Mouse (Mus musculus): ENCODE data around the gene Hoxc6. TPM values are rescaled to one million over a fixed set of nuclear protein-coding genes. Genes with fewer than 3 reads are reported as not detected.

Hoxc6 gene
- polyA plus RNA-seq, 1 experiment from 2014 or later, result 0.16 TPM

DNA sequence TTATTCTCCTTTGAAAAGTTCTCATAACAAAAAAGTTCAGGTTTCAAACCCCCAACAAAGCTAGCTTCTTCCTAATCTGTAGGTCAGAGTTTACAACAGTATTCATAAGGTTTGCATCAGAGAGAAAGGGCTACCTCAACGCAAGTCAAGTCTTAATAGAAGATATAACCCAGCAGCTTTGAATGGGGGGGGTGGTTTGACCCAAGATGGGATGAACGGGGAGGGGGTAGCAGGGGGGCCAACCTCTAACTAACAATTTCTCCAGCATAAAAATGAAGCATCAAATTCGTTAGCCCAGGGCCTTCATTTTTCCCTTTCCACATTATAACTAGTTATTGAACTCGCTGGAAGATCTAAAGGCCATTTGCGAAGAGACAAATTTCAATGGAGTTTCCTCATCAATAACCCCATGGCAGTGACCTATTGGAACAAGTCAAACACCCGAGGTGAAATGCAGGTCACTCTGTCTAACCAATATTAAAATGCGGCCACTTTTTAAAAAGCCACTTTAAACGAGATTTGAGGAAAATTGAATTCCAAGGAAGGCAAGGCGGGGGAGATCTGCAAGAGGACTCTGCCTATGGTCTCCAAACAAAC, 31.0 kb downstream of the Hoxc6 start:
- Histone ChIP-seq H3K9ac (ENCODE audit: low read length) (no peak overlapping the region), H3K27me3 (ENCODE audit: control insufficient read depth, insufficient read depth, low read length) (peaks cover 89% of the 10 kb centered on the region), H3K4me1 (ENCODE audit: control insufficient read depth, insufficient read depth, low read length) (no peaks in the 10 kb centered on the region), H3K36me3 (ENCODE audit: control insufficient read depth, insufficient read depth) (no peaks in the 10 kb centered on the region), H3K4me2 (ENCODE audit: low read depth, low read length) (no peak overlapping the region), H3K4me3 (ENCODE audit: low read length) (no peak overlapping the region), H3K9me3 (replicated peaks; ENCODE audit: control insufficient read depth, low read length) (no peaks in the 10 kb centered on the region), H3K27ac (ENCODE audit: low read length) (no peak overlapping the region)
- 21% methylated on average over 9 of the region's 9 CpGs for WGBS
- ATAC-seq (replicated peaks; ENCODE audit: extremely low read depth, insufficient read depth, low FRiP score), result no peak

DNA sequence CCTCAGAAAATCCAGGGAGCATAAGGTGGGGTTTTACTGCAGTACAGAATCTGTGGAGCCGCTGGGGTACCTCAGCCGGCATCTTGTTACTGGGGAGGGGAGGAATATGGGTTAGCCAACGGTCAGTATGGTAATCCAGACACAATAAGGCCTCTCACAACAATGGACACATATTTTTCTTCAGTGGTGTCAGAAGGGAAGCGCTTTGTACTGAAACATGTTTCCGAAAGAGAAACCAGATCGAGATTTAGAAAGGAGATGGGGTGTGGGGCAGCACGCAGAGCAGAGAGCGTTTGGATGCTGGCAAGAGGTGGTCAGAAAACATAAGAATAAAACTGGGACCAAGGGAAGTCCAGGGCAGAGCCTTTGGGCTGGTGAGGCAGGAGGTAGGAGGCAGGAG, 32.1 kb downstream of the Hoxc6 start:
- H3K27ac ChIP-seq (ENCODE audit: low read length), result no peak overlapping the region
- H3K27me3 ChIP-seq (ENCODE audit: control insufficient read depth, insufficient read depth, low read length), result peaks cover 89% of the 10 kb centered on the region
- no peaks in the 10 kb centered on the region for H3K4me1 ChIP-seq (ENCODE audit: control insufficient read depth, insufficient read depth, low read length)
- 9% methylated on average over 8 of the region's 8 CpGs for WGBS
- no peaks in the 10 kb centered on the region for H3K36me3 ChIP-seq (ENCODE audit: control insufficient read depth, insufficient read depth)
- H3K9ac ChIP-seq (ENCODE audit: low read length), result no peak overlapping the region
- H3K4me2 ChIP-seq (ENCODE audit: low read depth, low read length), result no peak overlapping the region
- H3K9me3 ChIP-seq (replicated peaks; ENCODE audit: control insufficient read depth, low read length), result no peaks in the 10 kb centered on the region
- H3K4me3 ChIP-seq (ENCODE audit: low read length), result no peak overlapping the region
- no peak for ATAC-seq (replicated peaks; ENCODE audit: extremely low read depth, insufficient read depth, low FRiP score)

DNA sequence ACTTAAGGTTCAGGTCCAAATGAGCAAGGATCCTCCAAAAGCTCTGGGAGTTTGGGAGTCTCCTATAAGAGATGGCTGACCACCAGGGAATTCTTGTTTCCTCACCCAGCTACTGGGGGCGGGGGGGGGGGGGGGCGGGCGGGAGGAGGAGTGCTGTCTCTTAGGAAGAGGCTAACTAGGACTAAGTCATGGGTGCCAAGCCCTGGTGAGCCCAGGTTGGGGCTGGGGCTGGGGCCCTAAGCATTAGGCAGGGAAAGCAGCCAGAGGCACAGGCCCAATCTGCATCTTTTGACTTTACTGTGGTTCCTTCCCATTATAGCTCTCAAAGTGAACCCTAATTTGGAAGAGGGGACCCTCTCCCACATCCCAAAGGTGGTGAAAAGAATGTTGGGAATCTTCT, 34.1 kb downstream of the Hoxc6 start:
- no peak for ATAC-seq (replicated peaks; ENCODE audit: extremely low read depth, insufficient read depth, low FRiP score)
- H3K27me3 ChIP-seq (ENCODE audit: control insufficient read depth, insufficient read depth, low read length), result peaks cover 90% of the 10 kb centered on the region
- H3K36me3 ChIP-seq (ENCODE audit: control insufficient read depth, insufficient read depth), result no peaks in the 10 kb centered on the region
- no peak overlapping the region for H3K27ac ChIP-seq (ENCODE audit: low read length)
- no peak overlapping the region for H3K4me3 ChIP-seq (ENCODE audit: low read length)
- H3K4me2 ChIP-seq (ENCODE audit: low read depth, low read length), result no peak overlapping the region
- H3K4me1 ChIP-seq (ENCODE audit: control insufficient read depth, insufficient read depth, low read length), result no peaks in the 10 kb centered on the region
- WGBS, result 0% methylated on average over 1 of the region's 3 CpGs
- H3K9me3 ChIP-seq (replicated peaks; ENCODE audit: control insufficient read depth, low read length), result no peaks in the 10 kb centered on the region
- H3K9ac ChIP-seq (ENCODE audit: low read length), result no peak overlapping the region

DNA sequence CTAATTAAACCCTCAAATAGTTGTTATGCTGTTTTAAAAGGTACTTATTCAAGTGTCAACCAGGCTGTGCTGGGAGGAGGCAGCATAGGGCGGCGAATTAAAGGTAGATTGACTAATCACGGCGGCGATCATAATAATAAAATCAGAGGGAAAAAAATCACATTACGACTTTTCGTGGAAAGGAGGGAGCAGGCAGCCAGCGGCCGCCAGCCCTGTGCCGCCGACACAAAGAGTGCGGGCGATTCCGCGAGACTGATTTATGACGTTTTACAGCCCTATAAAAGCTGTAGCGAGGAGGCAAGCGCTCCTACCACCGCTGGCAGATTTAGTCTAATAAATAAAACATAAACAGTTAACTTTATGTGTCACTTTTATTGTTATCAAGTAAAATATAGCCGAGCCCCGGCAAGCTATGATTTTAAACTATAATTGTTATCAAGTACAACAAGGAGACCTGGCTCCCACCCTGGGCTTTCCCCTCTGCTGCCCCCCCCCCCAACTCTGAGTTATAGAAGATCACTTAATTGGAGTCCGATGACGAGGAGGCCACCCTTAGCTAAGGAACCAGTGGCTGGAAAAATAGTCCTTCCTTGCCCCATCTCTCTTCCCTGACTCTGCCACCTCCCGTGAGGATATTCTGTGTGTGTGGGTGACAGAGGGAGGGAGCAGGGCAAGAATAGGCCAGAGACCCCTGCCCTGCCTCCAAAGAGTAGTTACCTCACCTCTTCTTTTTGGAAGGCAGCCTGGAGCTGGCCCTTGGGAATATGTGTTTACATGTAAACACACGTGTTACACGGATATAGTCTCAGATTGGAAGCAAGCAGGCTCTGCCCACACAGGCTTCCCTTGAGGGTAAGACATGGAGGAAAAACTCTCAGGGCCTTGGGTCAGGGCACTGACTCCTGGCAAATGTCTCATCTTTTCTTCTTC, 34.9 kb downstream of the Hoxc6 start:
- no peak overlapping the region for H3K4me2 ChIP-seq (ENCODE audit: low read depth, low read length)
- no peak for ATAC-seq (replicated peaks; ENCODE audit: extremely low read depth, insufficient read depth, low FRiP score)
- WGBS, result 3% methylated on average over 26 of the region's 26 CpGs

DNA sequence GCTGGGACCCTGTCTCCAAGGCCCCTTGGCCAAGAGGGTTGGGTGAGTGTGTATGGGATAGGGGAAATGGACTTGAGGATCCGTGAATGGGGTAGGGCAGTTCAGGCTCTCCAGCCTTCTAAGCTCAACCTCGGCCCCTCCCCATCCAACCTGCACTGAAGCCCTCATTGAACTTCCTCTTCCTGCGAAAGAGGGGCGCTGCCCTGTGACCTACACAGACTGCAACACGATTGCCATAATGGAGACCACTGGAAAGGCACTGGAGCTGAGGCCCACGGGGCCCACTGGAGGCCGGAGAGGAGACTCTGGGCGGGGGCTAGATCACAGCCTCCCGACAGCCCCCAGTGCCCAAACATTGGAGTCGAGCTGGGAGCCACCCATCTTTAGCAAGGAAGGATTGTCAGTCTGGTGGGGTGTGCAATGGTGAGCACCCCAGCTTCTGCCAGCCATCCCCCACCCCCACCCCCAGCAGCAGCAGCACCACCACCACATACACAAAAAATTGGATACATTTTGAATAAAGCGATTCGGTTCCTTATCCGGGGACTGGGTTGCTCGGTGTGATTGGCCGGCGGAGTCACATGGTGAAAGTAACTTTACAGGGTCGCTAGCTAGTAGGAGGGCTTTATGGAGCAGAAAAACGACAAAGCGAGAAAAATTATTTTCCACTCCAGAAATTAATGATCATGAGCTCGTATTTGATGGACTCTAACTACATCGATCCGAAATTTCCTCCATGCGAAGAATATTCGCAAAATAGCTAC, 36.2 kb downstream of the Hoxc6 start:
- ATAC-seq (replicated peaks; ENCODE audit: extremely low read depth, insufficient read depth, low FRiP score), result no peak
- Histone ChIP-seq H3K27me3 (ENCODE audit: control insufficient read depth, insufficient read depth, low read length) (peaks cover 89% of the 10 kb centered on the region), H3K4me2 (ENCODE audit: low read depth, low read length) (peak overlapping the region; percentile 44), H3K9ac (ENCODE audit: low read length) (no peak overlapping the region), H3K4me3 (ENCODE audit: low read length) (peak overlapping the region; percentile 25), H3K4me1 (ENCODE audit: control insufficient read depth, insufficient read depth, low read length) (no peaks in the 10 kb centered on the region), H3K27ac (ENCODE audit: low read length) (no peak overlapping the region), H3K36me3 (ENCODE audit: control insufficient read depth, insufficient read depth) (no peaks in the 10 kb centered on the region), H3K9me3 (replicated peaks; ENCODE audit: control insufficient read depth, low read length) (no peaks in the 10 kb centered on the region)
- WGBS, result 2% methylated on average over 24 of the region's 24 CpGs

More for the DNA sequence above, 34.9 kb downstream of the Hoxc6 start:
- Histone ChIP-seq H3K4me1 (ENCODE audit: control insufficient read depth, insufficient read depth, low read length) (no peaks in the 10 kb centered on the region), H3K9me3 (replicated peaks; ENCODE audit: control insufficient read depth, low read length) (no peaks in the 10 kb centered on the region), H3K27ac (ENCODE audit: low read length) (no peak overlapping the region), H3K9ac (ENCODE audit: low read length) (no peak overlapping the region), H3K36me3 (ENCODE audit: control insufficient read depth, insufficient read depth) (no peaks in the 10 kb centered on the region), H3K27me3 (ENCODE audit: control insufficient read depth, insufficient read depth, low read length) (peaks cover 90% of the 10 kb centered on the region), H3K4me3 (ENCODE audit: low read length) (no peak overlapping the region)

DNA sequence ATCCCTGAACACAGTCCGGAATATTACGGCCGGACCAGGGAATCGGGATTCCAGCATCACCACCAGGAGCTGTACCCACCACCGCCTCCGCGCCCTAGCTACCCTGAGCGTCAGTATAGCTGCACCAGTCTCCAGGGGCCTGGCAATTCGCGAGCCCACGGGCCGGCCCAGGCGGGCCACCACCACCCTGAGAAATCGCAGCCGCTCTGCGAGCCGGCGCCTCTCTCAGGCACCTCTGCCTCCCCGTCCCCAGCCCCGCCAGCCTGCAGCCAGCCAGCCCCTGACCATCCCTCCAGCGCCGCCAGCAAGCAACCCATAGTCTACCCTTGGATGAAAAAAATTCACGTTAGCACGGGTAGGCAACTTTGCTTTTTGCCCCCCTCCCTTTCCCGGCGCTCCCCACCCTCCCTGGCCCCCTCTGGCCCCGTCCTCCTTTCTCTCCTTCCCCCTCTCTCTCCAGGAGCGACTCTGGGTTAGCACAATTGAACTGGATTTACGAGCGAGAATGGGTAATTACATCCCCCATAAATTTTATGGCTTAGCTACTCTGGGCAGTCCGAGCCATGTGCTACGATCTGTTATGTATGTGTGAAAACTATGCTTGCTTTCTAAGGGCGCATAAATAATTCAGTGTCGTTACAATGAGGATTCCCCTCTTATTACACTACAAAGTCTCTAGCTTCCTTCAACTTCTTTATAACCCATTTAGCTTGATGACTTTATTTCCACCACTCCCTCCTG, 36.9 kb downstream of the Hoxc6 start:
- no peaks in the 10 kb centered on the region for H3K36me3 ChIP-seq (ENCODE audit: control insufficient read depth, insufficient read depth)
- under 1% methylated on average over 34 of the region's 34 CpGs for WGBS
- peak overlapping the region; percentile 44 for H3K4me2 ChIP-seq (ENCODE audit: low read depth, low read length)
- H3K27ac ChIP-seq (ENCODE audit: low read length), result no peak overlapping the region
- H3K4me3 ChIP-seq (ENCODE audit: low read length), result peak overlapping the region; percentile 25
- H3K9ac ChIP-seq (ENCODE audit: low read length), result no peak overlapping the region
- H3K9me3 ChIP-seq (replicated peaks; ENCODE audit: control insufficient read depth, low read length), result no peaks in the 10 kb centered on the region
- H3K27me3 ChIP-seq (ENCODE audit: control insufficient read depth, insufficient read depth, low read length), result peaks cover 94% of the 10 kb centered on the region
- no peaks in the 10 kb centered on the region for H3K4me1 ChIP-seq (ENCODE audit: control insufficient read depth, insufficient read depth, low read length)
- no peak for ATAC-seq (replicated peaks; ENCODE audit: extremely low read depth, insufficient read depth, low FRiP score)

DNA sequence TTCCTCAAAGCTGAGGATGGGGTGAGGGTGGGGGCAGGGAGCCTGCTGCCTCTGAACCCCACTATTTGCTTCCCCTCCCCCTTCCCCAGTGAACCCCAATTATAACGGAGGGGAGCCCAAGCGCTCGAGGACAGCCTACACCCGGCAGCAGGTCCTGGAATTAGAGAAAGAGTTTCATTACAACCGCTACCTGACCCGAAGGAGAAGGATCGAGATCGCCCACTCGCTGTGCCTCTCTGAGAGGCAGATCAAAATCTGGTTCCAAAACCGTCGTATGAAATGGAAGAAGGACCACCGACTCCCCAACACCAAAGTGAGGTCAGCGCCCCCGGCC, 37.5 kb downstream of the Hoxc6 start:
- Histone ChIP-seq H3K9ac (ENCODE audit: low read length) (no peak overlapping the region), H3K4me1 (ENCODE audit: control insufficient read depth, insufficient read depth, low read length) (no peaks in the 10 kb centered on the region), H3K4me3 (ENCODE audit: low read length) (no peak overlapping the region), H3K4me2 (ENCODE audit: low read depth, low read length) (no peak overlapping the region), H3K9me3 (replicated peaks; ENCODE audit: control insufficient read depth, low read length) (no peaks in the 10 kb centered on the region), H3K27me3 (ENCODE audit: control insufficient read depth, insufficient read depth, low read length) (peaks cover 93% of the 10 kb centered on the region), H3K27ac (ENCODE audit: low read length) (no peak overlapping the region), H3K36me3 (ENCODE audit: control insufficient read depth, insufficient read depth) (no peaks in the 10 kb centered on the region)
- WGBS, result 2% methylated on average over 14 of the region's 14 CpGs
- ATAC-seq (replicated peaks; ENCODE audit: extremely low read depth, insufficient read depth, low FRiP score), result no peak

DNA sequence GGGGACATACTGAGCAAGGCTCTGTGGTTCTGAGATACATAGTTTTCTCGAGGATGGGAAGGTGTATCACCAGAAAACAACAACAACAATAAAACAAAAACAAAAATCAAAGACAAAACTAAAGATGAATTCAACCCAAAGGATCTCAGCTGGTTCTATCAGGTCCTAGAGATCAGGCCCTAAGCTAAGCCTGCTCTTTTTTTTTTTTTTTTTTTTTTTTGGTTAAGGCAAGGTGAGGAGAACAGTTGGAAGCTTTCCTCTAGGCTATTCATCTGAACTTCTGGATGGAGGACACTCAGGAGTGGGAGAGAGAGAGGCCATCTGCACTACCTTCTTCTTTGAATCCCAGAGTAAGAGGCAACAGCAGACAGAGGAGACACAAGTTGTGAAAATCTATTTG, 39.5 kb downstream of the Hoxc6 start:
- H3K4me3 ChIP-seq (ENCODE audit: low read length), result no peak overlapping the region
- WGBS, result 23% methylated on average over 1 of the region's 1 CpGs
- no peak for ATAC-seq (replicated peaks; ENCODE audit: extremely low read depth, insufficient read depth, low FRiP score)

More for the DNA sequence above, 39.5 kb downstream of the Hoxc6 start:
- no peaks in the 10 kb centered on the region for H3K4me1 ChIP-seq (ENCODE audit: control insufficient read depth, insufficient read depth, low read length)
- H3K27ac ChIP-seq (ENCODE audit: low read length), result no peak overlapping the region
- no peaks in the 10 kb centered on the region for H3K9me3 ChIP-seq (replicated peaks; ENCODE audit: control insufficient read depth, low read length)
- peaks cover 97% of the 10 kb centered on the region for H3K27me3 ChIP-seq (ENCODE audit: control insufficient read depth, insufficient read depth, low read length)
- H3K36me3 ChIP-seq (ENCODE audit: control insufficient read depth, insufficient read depth), result no peaks in the 10 kb centered on the region
- H3K9ac ChIP-seq (ENCODE audit: low read length), result no peak overlapping the region
- no peak overlapping the region for H3K4me2 ChIP-seq (ENCODE audit: low read depth, low read length)
